Mouse (Mus musculus) hindlimb bud, embryonic 11.5 days (tissue): ENCODE measurements around the gene Fermt2.
"Not testable (repeated sequence)": the region's sequence is repeated elsewhere in the genome, so short reads cannot be mapped to it uniquely, and the experiment has no call there.

ENCODE experiments used
- DNase-seq: peaks from one replicate; pipeline ENCODE4 v3.0.0-alpha.2; 2012; ENCODE audit warnings: low read depth, low spot score; ENCODE audit errors: extremely low spot score

The Fermt2 gene

GRCm38 (mm10) chr14:45510787-45511186, 19.1 kb downstream of the Fermt2 start:
- no peak for DNase-seq

GRCm38 (mm10) chr14:45507923-45508322, 22.0 kb downstream of the Fermt2 start:
- no peak for DNase-seq

DNA sequence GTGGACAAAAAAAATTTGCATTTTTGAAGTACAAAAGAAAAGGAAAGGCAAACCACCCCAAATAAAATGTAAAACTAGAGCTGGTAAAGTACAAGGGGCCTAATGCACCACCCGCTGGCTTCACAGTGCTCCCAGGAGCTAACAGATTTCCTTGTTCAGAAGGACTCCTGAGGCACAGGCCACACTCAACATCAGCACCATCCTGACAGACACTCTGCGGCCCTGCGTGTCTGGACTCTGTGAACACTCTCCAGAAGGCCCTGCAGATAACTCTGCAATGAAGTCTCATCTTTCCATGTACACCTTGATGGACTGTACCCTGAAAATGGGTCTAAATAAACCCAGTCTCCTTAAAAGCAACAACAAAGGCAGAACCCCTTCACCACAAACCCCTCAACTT, 22.5 kb downstream of the Fermt2 start:
- no peak for DNase-seq

DNA sequence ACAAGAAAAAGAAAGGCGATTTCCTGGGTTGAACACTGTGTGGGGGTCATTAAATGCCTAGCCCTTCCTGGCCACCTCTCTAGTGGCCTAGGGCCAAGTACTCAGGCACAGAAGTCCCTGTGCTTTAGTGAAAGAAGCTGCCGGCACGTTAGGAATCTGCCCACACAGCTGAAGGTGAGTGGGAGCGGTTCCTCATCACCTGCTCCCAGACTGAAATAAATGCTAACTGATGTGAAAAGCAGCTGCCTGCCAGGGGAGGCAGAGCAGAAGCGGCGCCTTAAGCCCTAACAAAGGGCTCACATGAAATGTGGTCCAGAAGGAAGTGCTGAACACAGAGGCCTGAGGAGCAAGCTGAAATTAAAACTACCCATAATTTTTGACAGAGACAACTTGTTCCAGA, 22.9 kb downstream of the Fermt2 start:
- no peak for DNase-seq

DNA sequence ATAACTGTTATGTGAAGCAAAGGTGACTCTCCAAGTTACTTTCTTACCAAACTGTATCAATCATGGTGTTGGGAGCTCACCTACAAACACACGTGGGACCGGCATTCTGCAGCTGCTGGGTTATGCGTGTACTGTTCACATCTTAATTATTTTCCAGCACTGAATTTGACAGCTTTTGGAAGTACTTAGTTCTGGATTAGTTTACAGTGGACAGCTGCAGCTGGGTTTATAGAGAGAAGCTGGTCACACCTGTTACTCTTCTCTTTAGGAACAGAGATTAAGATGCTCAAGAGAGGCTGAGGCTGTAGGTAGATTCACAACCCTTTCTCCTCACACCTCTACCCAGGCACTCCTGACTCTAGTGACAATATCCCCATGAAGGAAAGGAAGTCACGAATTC, 23.8 kb downstream of the Fermt2 start:
- DNase-seq = no peak

GRCm38 (mm10) chr14:45504422-45505113, 25.4 kb downstream of the Fermt2 start:
- DNase-seq = no peak

- no peak for DNase-seq
These were observed 26.0 kb downstream of the Fermt2 start for GRCm38 (mm10) chr14:45503934-45504333.

GRCm38 (mm10) chr14:45500052-45500451, 29.9 kb downstream of the Fermt2 start:
- no peak for DNase-seq

- DNase-seq = no peak
These were observed 32.8 kb downstream of the Fermt2 start for GRCm38 (mm10) chr14:45497116-45497515.

GRCm38 (mm10) chr14:45495810-45496209, 34.1 kb downstream of the Fermt2 start:
- DNase-seq = not testable (repeated sequence)

GRCm38 (mm10) chr14:45493891-45494290, 36.0 kb downstream of the Fermt2 start:
- DNase-seq = no peak

DNA sequence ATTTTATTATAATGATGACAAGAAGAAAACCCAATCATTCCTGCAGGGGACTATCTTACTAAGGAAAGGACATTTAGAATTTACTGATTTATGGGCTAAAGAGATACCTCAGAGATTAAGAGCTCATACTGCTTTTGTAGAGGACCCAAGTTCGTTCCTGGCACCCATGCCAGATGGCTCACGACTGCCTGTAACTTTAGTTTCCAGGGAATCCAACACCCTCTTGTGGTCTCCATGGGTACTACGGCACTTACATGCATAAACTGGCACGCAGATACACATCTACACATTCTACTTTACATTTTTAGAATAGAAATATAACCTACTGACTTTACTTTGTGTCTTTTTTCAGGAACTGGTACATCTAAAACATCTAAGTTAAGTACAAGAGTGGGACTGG, 37.2 kb downstream of the Fermt2 start:
- no peak for DNase-seq

DNA sequence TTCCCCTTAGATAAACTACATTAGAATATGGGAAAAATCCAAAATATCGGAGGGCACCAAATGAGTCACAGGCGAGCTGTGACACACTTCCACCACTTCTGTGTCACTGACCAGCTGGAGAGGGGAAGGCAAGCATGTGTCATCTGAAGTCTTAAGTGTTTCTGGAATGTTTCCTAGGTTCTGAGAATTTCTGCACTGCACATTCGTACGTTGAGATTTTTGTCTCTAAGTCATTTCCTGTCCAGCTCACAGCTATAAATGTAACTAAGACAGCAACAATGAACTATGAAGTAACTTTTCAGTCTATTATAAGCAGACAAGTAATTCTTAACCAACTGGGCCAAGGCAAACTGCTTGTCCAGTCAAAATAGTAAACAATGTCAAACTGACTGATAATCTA, 37.9 kb downstream of the Fermt2 start:
- no peak for DNase-seq

DNA sequence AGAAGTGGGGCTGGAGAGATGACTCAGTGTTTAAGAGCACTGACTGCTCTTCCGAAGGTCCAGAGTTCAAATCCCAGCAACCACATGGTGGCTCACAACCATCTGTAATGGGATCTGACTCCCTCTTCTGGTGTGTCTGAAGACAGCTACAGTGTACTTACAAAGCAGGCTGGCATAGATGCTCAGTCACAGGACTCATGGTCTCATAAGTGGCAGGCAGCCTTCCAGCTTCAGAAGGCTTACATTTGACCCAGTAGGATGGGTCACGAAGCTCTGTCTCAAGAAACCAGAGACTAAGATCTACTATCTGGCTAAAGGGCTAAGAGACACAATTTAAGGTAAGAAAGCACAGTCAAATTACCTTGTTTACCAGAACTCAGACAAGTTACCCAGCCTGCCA, 42.7 kb downstream of the Fermt2 start:
- not testable (repeated sequence) for DNase-seq

DNA sequence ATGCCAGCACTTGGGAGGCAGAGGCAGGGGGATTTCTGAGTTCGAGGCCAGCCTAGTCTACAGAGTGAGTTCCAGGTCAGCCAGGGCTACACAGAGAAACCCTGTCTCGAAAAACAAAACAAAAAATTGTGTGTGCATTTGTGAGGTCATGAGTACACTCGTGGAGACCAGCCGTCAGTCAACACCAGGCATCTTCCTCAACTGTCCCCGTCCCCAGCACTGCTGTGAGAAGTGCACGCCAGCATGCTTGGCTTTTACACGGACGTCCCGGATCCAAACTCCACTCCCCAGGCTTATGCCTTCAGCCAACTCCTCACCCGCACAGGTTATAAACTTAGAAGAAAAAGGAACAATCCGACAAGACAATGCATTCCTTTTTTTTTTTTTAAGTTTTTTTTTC, 46.6 kb downstream of the Fermt2 start:
- not testable (repeated sequence) for DNase-seq

DNA sequence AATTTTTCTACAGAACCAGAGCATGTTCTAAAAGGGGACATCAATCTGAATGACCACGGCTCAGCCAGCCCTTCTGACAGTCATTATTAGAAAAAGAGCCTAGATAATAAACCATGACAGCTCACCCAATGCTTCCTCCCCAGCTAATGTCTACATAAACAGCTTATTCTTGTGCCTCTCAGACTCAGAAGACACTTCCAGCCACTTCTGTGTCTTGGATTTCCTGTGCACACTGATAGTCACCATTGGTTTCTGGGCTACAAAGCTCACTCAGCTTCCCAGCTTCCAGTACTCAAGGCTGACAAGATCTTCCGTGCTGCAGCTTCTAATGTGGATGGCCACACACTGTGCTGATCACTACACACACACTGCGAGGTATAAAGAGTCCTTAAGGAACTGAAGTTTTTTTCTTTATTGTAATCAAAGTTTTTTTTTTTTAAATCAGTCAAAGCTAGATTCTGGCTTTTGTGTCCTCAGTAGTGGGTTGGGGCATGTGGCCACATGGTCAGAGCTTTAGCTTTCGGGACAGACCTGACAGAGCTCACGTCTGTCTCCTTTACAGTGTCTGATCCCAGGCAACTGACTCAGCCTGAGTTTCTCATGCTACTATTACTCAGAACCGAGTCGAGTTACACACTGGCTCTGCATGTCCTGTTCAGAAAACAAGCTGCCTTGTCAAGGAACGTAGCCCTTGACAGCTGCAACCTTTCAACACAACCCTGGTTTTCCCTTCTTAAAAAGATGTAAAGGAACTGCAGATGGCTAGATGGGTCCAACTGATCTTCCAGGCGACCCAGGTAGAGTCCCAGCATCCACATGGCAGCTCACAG, 50.7 kb downstream of the Fermt2 start:
- no peak for DNase-seq

GRCm38 (mm10) chr14:45478515-45478914, 51.4 kb downstream of the Fermt2 start:
- no peak for DNase-seq

- DNase-seq = no peak
These were observed 52.3 kb downstream of the Fermt2 start for GRCm38 (mm10) chr14:45477651-45478050.

DNA sequence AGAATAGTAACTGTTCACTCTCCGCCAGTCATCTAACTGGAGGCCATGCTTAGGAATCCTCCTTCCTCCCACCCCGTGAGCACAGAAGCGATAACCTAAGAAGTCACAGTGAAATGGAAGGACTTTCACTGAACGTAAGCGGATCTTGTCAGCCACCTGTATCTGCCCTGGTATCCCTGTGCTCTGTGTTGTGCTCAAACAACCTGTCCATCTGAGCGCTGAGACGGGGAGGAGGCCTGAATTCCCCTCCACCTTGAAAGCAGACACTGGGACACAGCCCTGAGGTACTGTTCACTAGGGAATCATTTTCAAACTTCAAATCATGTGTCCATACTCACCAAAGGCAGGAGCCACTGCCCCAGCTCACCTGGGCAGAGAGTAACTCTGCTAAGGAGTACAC, 52.9 kb downstream of the Fermt2 start:
- no peak for DNase-seq

- DNase-seq = no peak
These were observed 57.4 kb downstream of the Fermt2 start for GRCm38 (mm10) chr14:45472536-45472935.

DNA sequence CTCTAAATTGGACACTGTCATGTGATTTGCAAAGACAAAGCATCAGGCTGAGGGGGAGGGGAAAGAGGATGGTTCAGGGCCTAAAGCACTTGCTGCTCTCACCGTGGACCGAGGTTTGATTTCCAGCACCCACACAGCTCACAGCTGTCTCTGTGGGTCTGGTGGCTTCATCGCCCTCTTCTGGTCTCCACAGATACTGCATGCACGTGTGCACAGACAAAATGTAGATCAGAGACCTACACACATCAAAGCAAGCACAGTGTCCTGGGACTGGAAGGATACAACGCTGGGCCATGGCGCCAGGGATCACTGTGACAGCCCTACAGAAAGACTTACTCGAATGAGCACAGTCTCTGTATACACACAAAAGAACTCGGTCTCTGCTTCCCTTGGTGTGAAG, 60.5 kb downstream of the Fermt2 start:
- DNase-seq = no peak

GRCm38 (mm10) chr14:45466371-45466770, 63.5 kb downstream of the Fermt2 start:
- DNase-seq = not testable (repeated sequence)
